Mouse (Mus musculus) neural tube, embryonic 15.5 days (tissue): ENCODE measurements around the gene Ranbp1. TPM values are rescaled to one million over a fixed set of nuclear protein-coding genes. Genes with fewer than 3 reads are reported as not detected.

Experiments used
- ATAC-seq: fragments of 200-750 bp; cut with Nextera tagmentation; 2 replicates; pipeline ENCODE4 v1.8.0; 2017; ENCODE audit warnings: mild to moderate bottlenecking, moderate TSS enrichment, moderate library complexity; ENCODE audit not compliant: low FRiP score
- H3K27ac ChIP-seq: fragments of 300-500 bp; sonication (generic); replicated peaks from 2 replicates; pipeline ENCODE4 v1.5.1; 2015; ENCODE audit warnings: mild to moderate bottlenecking, inconsistent platforms
- H3K27me3 ChIP-seq: fragments of 300-500 bp; sonication (generic); replicated peaks from 2 replicates; pipeline ENCODE4 v1.6.1; 2015; ENCODE audit warnings: inconsistent platforms
- H3K36me3 ChIP-seq: fragments of 300-500 bp; sonication (generic); 2 replicates; pipeline ENCODE4 v1.6.1; 2015; ENCODE audit warnings: inconsistent platforms
- H3K4me1 ChIP-seq: fragments of 300-500 bp; sonication (generic); 2 replicates; pipeline ENCODE4 v1.6.1; 2015; ENCODE audit warnings: inconsistent platforms
- H3K4me2 ChIP-seq: fragments of 300-500 bp; sonication (generic); 2 replicates; pipeline ENCODE4 v1.6.1; 2015; ENCODE audit warnings: inconsistent platforms, mild to moderate bottlenecking, moderate library complexity
- H3K4me3 ChIP-seq: fragments of 300-500 bp; sonication (generic); replicated peaks from 2 replicates; pipeline ENCODE4 v1.5.1; 2015; ENCODE audit warnings: mild to moderate bottlenecking, inconsistent platforms
- H3K9ac ChIP-seq: fragments of 300-500 bp; sonication (generic); replicated peaks from 2 replicates; pipeline ENCODE4 v1.6.1; 2015; ENCODE audit warnings: mild to moderate bottlenecking, inconsistent platforms
- H3K9me3 ChIP-seq: fragments of 300-500 bp; sonication (generic); replicated peaks from 2 replicates; pipeline ENCODE4 v1.6.1; 2016; ENCODE audit warnings: inconsistent platforms
- WGBS: fragments of 180-500 bp; shearing (Covaris S2); methylation state at CpG from one replicate; pipeline ENCODE4 v1.1.7; 2015; ENCODE audit warnings: mixed read lengths; 5-methylcytosine and 5-hydroxymethylcytosine counted together
- polyA plus RNA-seq: library from polyadenylated mRNA; unstranded; fragments of >200 nt; fragmentation: Nextera tagmentation; extraction: Ambion mirVana; gene quantifications from 2 replicates; pipeline ENCODE4 v1.2.1, GENCODE M21; 2015

The Ranbp1 gene
- polyA plus RNA-seq, 1 experiment from 2014 or later: 364 TPM

DNA sequence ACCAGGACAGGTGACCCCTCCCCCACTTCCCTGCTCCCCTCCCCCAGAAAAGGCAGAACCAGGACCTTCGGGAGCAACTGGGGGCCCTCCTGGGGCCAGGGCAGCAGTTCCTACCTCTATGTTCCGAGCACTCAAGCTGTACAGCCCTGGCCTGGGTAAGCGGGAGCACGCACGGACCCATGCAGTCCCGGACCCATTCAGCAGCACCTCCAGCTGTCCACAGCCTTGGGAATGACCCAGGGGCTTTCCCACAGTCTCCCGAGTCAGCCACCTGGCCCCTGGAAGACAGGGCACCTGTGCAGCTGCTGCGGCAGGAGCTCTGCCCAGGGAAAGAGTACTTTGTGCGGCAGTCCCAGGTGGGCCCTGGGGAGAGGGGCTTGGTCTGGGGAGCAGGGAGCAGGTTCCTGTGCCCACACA lies 29.9 kb downstream of the Ranbp1 start:
- whole genome bisulfite sequencing: 75% methylated on average over 9 of the region's 9 CpGs
- no peak overlapping the region for H3K9ac ChIP-seq
- ATAC-seq: no peak
- H3K36me3 ChIP-seq: peaks cover 19% of the 10 kb centered on the region
- H3K9me3 ChIP-seq: no peaks in the 10 kb centered on the region
- no peak overlapping the region for H3K27ac ChIP-seq
- H3K27me3 ChIP-seq: no peaks in the 10 kb centered on the region
- peaks cover 32% of the 10 kb centered on the region for H3K4me1 ChIP-seq
- H3K4me3 ChIP-seq: no peak overlapping the region
- no peak overlapping the region for H3K4me2 ChIP-seq

GRCm38 (mm10) chr16:18217579-18217978 lies 31.0 kb downstream of the Ranbp1 start, which contains the start of gene Ccdc188:
TSS of gene Ccdc188 (plus strand) at chr16:18217879.
- H3K9ac ChIP-seq: no peak within 1 kb of the TSS
- no peak within 1 kb of the TSS for H3K4me3 ChIP-seq
- no peaks in the 10 kb centered on the region for H3K9me3 ChIP-seq
- no peak within 1 kb of the TSS for H3K4me2 ChIP-seq
- H3K36me3 ChIP-seq: peaks cover 9% of the 10 kb centered on the region
- 89% methylated on average over 4 of the region's 4 CpGs for WGBS
- H3K27ac ChIP-seq: no peak within 1 kb of the TSS
- no peak for ATAC-seq
- no peaks in the 10 kb centered on the region for H3K27me3 ChIP-seq
- H3K4me1 ChIP-seq: peaks cover 42% of the 10 kb centered on the region

- H3K9me3 ChIP-seq: no peaks in the 10 kb centered on the region
- H3K36me3 ChIP-seq: no peaks in the 10 kb centered on the region
- 51% methylated on average over 7 of the region's 7 CpGs for WGBS
- H3K27ac ChIP-seq: peak overlapping the region; percentile 85
- peak overlapping the region; percentile 29 for H3K4me3 ChIP-seq
- no peak for ATAC-seq
- H3K4me2 ChIP-seq: peak overlapping the region; percentile 55
- H3K4me1 ChIP-seq: peaks cover 58% of the 10 kb centered on the region
- H3K9ac ChIP-seq: peak overlapping the region; percentile 36; the same call in 1 of the 2 replicates
- no peaks in the 10 kb centered on the region for H3K27me3 ChIP-seq
These were observed 33.7 kb downstream of the Ranbp1 start for GRCm38 (mm10) chr16:18214858-18215257.

- H3K4me3 ChIP-seq: peak overlapping the region; percentile 29
- H3K27ac ChIP-seq: peak overlapping the region; percentile 85
- WGBS: 13% methylated on average over 6 of the region's 6 CpGs
- H3K36me3 ChIP-seq: no peaks in the 10 kb centered on the region
- H3K9me3 ChIP-seq: no peaks in the 10 kb centered on the region
- H3K9ac ChIP-seq: peak overlapping the region; percentile 36; the same call in 1 of the 2 replicates
- ATAC-seq: peak; percentile 90
- H3K27me3 ChIP-seq: no peaks in the 10 kb centered on the region
- H3K4me2 ChIP-seq: peak overlapping the region; percentile 55
- peaks cover 63% of the 10 kb centered on the region for H3K4me1 ChIP-seq
These were observed 34.8 kb downstream of the Ranbp1 start for GRCm38 (mm10) chr16:18213689-18214088.

DNA sequence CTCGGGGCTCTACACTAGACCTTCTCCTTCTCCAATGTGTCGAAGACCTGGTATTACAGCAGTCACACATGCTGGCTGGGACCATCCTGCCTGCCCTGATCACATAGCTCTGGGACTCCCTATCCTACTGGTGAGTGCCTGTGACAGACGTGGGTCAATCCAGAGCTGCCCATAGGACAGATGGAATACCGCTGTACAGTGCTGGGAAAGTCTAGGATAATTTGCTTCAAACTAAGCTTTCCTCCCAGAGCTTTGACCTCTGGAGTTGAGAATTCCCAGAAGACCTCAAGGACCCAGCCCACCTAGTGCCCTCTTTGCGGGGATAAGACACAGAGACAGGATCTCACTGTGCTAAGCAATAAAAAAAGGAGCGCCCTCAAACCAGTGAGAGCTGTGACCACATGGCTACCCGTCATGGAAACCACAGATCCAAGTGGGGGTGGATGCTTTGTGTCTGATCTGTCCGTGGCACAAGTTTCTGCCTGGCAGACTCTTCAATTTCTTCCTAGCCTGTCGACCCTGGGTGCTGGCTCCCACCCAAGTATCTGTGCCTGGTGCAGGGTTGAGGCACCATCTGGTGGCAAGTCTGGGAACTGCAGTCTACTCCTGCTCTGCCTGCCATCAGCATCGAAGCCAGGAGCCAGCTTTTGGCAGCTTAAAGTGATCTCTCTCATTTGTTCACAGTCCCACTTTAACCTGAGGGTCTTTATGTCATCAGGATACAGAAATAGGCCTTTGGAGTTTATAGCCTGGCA lies 36.9 kb downstream of the Ranbp1 start:
- H3K27ac ChIP-seq: no peak overlapping the region

DNA sequence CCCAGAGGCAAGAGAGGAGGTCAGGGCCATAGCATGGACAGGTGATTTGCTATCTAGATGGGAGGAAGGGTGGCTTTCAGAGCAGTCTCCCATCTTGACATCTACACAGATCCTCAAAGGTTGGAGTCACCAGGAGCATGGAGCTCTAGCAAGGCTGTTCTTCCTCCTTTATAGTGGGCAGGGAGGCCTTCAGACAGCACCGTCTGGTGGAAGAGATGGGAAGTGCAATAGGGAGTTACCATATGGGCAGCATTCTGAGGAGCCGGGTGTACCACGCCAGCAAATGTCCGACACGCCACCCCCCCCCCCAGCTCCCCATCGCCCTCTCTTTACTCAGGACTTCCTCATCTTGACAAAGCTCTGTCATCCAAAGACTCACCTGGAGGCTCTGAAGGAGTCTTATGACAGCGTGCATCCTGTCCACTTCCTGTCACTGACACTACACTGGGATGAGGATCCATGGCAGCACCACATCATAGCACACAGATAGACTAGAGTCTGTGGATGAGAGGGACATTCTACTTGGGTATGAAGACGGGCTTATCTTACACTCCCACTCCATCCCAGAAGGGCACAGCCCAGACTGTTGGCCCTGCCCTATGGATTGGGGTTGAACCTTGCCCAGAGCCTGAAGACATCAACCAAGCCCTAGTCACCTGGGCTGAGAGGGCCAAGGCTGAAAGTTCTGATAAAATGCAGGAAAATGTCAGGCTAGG lies 37.7 kb downstream of the Ranbp1 start:
- no peaks in the 10 kb centered on the region for H3K27me3 ChIP-seq
- no peak overlapping the region for H3K4me2 ChIP-seq
- H3K4me1 ChIP-seq: peaks cover 60% of the 10 kb centered on the region
- H3K4me3 ChIP-seq: no peak overlapping the region
- H3K36me3 ChIP-seq: no peaks in the 10 kb centered on the region
- WGBS: 29% methylated on average over 8 of the region's 8 CpGs
- ATAC-seq: no peak
- H3K9ac ChIP-seq: no peak overlapping the region
- H3K27ac ChIP-seq: no peak overlapping the region
- H3K9me3 ChIP-seq: no peaks in the 10 kb centered on the region

More for the DNA sequence above, 36.9 kb downstream of the Ranbp1 start:
- Histone ChIP-seq H3K4me3 (no peak overlapping the region), H3K36me3 (no peaks in the 10 kb centered on the region), H3K27me3 (no peaks in the 10 kb centered on the region), H3K9me3 (no peaks in the 10 kb centered on the region), H3K4me1 (peaks cover 63% of the 10 kb centered on the region), H3K9ac (no peak overlapping the region), H3K4me2 (no peak overlapping the region)
- WGBS: 45% methylated on average over 10 of the region's 10 CpGs
- peak; percentile 19; the same call in 1 of the 2 replicates for ATAC-seq

GRCm38 (mm10) chr16:18203430-18204091 lies 45.0 kb downstream of the Ranbp1 start:
- Histone ChIP-seq H3K4me1 (peaks cover 46% of the 10 kb centered on the region), H3K36me3 (no peaks in the 10 kb centered on the region), H3K27ac (no peak overlapping the region), H3K9me3 (no peaks in the 10 kb centered on the region), H3K4me3 (no peak overlapping the region), H3K27me3 (no peaks in the 10 kb centered on the region), H3K9ac (no peak overlapping the region), H3K4me2 (no peak overlapping the region)
- 48% methylated on average over 7 of the region's 7 CpGs for WGBS
- ATAC-seq: no peak

GRCm38 (mm10) chr16:18202061-18202460 lies 46.5 kb downstream of the Ranbp1 start:
- no peak for ATAC-seq
- H3K36me3 ChIP-seq: no peaks in the 10 kb centered on the region
- peaks cover 61% of the 10 kb centered on the region for H3K4me1 ChIP-seq
- H3K27me3 ChIP-seq: no peaks in the 10 kb centered on the region
- no peak overlapping the region for H3K4me3 ChIP-seq
- no peak overlapping the region for H3K4me2 ChIP-seq
- no peak overlapping the region for H3K27ac ChIP-seq
- H3K9me3 ChIP-seq: no peaks in the 10 kb centered on the region
- H3K9ac ChIP-seq: no peak overlapping the region
- WGBS: 96% methylated on average over 1 of the region's 1 CpGs

DNA sequence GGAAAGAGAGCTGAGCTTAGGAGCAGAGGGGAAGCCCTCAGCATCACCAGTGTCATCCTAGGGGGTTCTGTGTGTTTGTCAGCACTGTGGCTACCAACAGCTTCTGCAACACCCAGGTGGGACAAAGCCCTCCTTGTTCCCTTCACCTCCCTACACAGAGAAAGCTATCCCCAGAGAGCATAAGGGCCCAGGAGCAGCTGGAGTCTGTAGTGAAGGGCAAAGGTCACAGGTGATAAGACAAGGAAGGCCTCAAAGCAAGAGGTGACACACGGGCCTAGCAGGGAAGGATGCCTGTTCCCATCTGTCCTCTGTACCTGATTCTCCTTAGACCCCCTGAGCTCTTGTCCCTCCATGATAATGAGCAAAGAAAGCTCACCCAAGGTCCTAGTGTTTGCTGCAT lies 46.9 kb downstream of the Ranbp1 start:
- Histone ChIP-seq H3K27ac (no peak overlapping the region), H3K4me1 (peaks cover 66% of the 10 kb centered on the region)
- no peak for ATAC-seq

GRCm38 (mm10) chr16:18200062-18200461 lies 48.5 kb downstream of the Ranbp1 start:
- Histone ChIP-seq H3K27ac (peak overlapping the region; percentile 70), H3K27me3 (no peaks in the 10 kb centered on the region), H3K4me1 (peaks cover 78% of the 10 kb centered on the region), H3K4me3 (no peak overlapping the region), H3K36me3 (no peaks in the 10 kb centered on the region), H3K9me3 (no peaks in the 10 kb centered on the region), H3K4me2 (no peak overlapping the region), H3K9ac (no peak overlapping the region)
- ATAC-seq: no peak
- 88% methylated on average over 2 of the region's 2 CpGs for WGBS

More for the DNA sequence above, 46.9 kb downstream of the Ranbp1 start:
- Histone ChIP-seq H3K9ac (no peak overlapping the region), H3K36me3 (no peaks in the 10 kb centered on the region), H3K9me3 (no peaks in the 10 kb centered on the region), H3K27me3 (no peaks in the 10 kb centered on the region), H3K4me3 (no peak overlapping the region), H3K4me2 (no peak overlapping the region)
- WGBS: 54% methylated on average over 1 of the region's 1 CpGs

DNA sequence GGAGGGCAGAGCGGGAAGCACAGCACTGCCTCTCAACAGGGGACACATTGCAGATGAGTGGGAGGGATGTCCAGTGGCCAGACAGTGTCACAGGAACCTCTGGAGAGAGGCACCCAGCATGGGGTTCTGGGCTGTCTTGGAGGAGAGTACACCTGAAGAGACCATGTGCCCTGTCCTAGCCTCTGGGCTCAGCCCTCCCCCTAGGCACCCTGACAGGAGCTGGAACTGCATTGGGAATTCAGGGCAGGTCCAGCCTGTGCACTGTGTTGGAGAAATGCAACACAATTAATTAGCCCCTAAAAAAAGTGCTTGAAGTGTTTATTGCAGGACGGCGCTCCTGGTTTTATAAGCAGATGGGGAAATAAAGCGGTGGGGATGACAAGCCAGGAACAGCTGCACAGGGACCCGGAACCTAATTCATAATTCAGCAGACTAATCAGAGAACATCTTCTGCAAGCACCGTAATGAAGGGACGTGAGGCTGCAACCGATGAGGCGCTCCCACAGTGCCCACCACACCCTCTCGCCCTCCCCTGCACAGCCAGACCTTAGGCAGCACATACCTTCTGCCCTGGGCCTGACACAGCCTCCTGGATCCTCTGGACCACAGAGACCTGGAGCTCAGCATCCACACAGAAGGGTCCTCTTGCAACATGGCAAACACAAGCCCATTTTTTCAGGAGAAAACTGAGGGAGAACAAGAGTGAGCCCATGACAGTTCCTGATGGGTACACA lies 50.0 kb downstream of the Ranbp1 start:
- Histone ChIP-seq H3K4me1 (peaks cover 82% of the 10 kb centered on the region), H3K9me3 (no peaks in the 10 kb centered on the region), H3K36me3 (no peaks in the 10 kb centered on the region), H3K4me3 (no peak overlapping the region), H3K27me3 (no peaks in the 10 kb centered on the region), H3K9ac (no peak overlapping the region), H3K4me2 (no peak overlapping the region; the same call in 1 of the 2 replicates), H3K27ac (peak overlapping the region; percentile 70)
- 28% methylated on average over 10 of the region's 10 CpGs for WGBS
- ATAC-seq: peak; percentile 42
